Mouse (Mus musculus) thymus, postnatal 25 days (tissue): ENCODE measurements around the gene Shld2.
"Not testable (repeated sequence)": the region's sequence is repeated elsewhere in the genome, so short reads cannot be mapped to it uniquely, and the experiment has no call there.

Experiments
- DNase-seq: peaks from one replicate; pipeline ENCODE4 v3.0.0; 2022

Shld2 gene

GRCm38 (mm10) chr14:34318113-34318512 lies 7.8 kb upstream of the Shld2 start:
- DNase-seq = no peak

GRCm38 (mm10) chr14:34317431-34317830 lies 7.1 kb upstream of the Shld2 start:
- no peak for DNase-seq

- no peak for DNase-seq
These were observed 6.1 kb upstream of the Shld2 start for GRCm38 (mm10) chr14:34316346-34316745.

GRCm38 (mm10) chr14:34314796-34315195 lies 4.5 kb upstream of the Shld2 start:
- no peak for DNase-seq

- not testable (repeated sequence) for DNase-seq
These were observed 4.1 kb upstream of the Shld2 start for GRCm38 (mm10) chr14:34314383-34314782.

- no peak for DNase-seq
These were observed 3.3 kb upstream of the Shld2 start for GRCm38 (mm10) chr14:34313612-34314011.

- DNase-seq = no peak
These were observed 2.2 kb upstream of the Shld2 start for GRCm38 (mm10) chr14:34312339-34313048.

GRCm38 (mm10) chr14:34311691-34312090 lies 1.4 kb upstream of the Shld2 start:
- DNase-seq = no peak

GRCm38 (mm10) chr14:34311021-34311631 lies 833 bp upstream of the Shld2 start:
- peak; percentile 58 for DNase-seq

GRCm38 (mm10) chr14:34309907-34310233 lies 423 bp downstream of the Shld2 start:
- no peak for DNase-seq

GRCm38 (mm10) chr14:34309266-34309665 lies 1.0 kb downstream of the Shld2 start:
- no peak for DNase-seq

GRCm38 (mm10) chr14:34303265-34303680 lies 7.0 kb downstream of the Shld2 start:
- DNase-seq = no peak

GRCm38 (mm10) chr14:34302681-34303242 lies 7.5 kb downstream of the Shld2 start:
- DNase-seq = no peak

GRCm38 (mm10) chr14:34298871-34299700 lies 11.2 kb downstream of the Shld2 start:
- DNase-seq = no peak

- DNase-seq = no peak
These were observed 12.7 kb downstream of the Shld2 start for GRCm38 (mm10) chr14:34297634-34298033.

GRCm38 (mm10) chr14:34297038-34297437 lies 13.3 kb downstream of the Shld2 start:
- DNase-seq = no peak

GRCm38 (mm10) chr14:34296350-34296749 lies 13.9 kb downstream of the Shld2 start:
- no peak for DNase-seq

GRCm38 (mm10) chr14:34293641-34294040 lies 16.7 kb downstream of the Shld2 start:
- DNase-seq = no peak

- no peak for DNase-seq
These were observed 20.1 kb downstream of the Shld2 start for GRCm38 (mm10) chr14:34290229-34290628.

GRCm38 (mm10) chr14:34289259-34290015 lies 20.9 kb downstream of the Shld2 start:
- no peak for DNase-seq

GRCm38 (mm10) chr14:34288396-34288795 lies 21.9 kb downstream of the Shld2 start:
- DNase-seq = no peak

- no peak for DNase-seq
These were observed 28.5 kb downstream of the Shld2 start for GRCm38 (mm10) chr14:34281736-34282269.
